Mouse (Mus musculus): ENCODE measurements around the gene Ccdc184. TPM values are rescaled to one million over a fixed set of nuclear protein-coding genes. Genes with fewer than 3 reads are reported as not detected.

Gene Ccdc184
- not detected for total RNA-seq (2023)

GRCm38 (mm10) chr15:98166963-98167644 is at the start of gene Ccdc184:
TSS of gene Ccdc184 (plus strand) at chr15:98167158.

DNA sequence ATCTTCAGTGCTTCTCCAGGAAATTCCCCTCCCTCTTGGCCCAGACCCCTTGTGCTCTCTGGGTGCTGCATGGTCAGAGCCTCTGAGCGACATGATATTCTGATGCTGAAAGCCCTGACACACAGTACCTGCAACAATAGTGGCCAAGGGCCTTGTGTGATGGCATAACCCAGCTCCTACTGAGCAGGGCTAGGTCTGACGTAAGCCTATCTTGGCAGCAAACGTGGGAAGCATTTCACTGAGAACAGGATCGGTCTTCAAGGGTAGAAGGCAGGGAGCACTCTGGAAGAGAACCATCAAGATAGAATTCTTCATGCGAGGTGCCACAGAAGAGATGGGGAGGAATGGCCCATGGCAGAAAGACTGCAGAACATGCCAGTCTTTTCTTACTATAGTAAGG is 1.4 kb upstream of the Ccdc184 start, which contains the start of gene Asb8:
Gene Asb8 (minus strand): TSS at position 101 of the 400 bp plus-strand sequence.

DNA sequence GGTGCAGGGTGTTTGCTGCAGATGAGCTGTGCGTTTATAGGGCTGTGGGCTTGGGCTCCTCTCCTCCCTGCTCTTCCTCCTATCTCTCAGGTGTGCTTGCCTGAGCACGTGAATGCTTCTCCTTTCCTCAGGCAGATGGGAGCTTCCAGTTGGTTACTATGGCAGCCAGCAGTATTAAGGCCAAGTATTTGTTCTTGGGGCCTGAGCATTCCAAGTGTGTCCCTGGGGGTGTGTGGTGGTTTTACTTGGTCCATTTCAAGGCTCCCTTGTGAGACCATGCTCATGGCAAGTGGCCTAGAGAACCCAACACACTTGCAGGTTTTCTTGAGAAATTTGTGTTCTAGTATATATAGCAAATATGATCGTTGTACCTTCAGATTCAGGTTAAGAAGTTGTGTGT is 28.5 kb downstream of the Ccdc184 start, which contains the start of gene Olfr288:
Gene Olfr288 (minus strand): TSS at position 101 of the 400 bp plus-strand sequence.

Other genes with a start within 250 kb of the Ccdc184 start
- 10 to 100 TPM; 21.5 to 23.0 TPM for gene Tmem106c, start 203.0 kb upstream of the Ccdc184 start, total RNA-seq (2023)
- not detected for gene Col2a1, start 162.5 kb upstream of the Ccdc184 start, total RNA-seq (2023)
- gene Pfkm, start 74.6 kb upstream of the Ccdc184 start, total RNA-seq (2023) = 1 to 10 TPM; 4.7 to 5.5 TPM
- gene Senp1, start 73.4 kb upstream of the Ccdc184 start, total RNA-seq (2023) = 10 to 100 TPM; 63.4 to 70.5 TPM
- gene Asb8, start 1.5 kb upstream of the Ccdc184 start, total RNA-seq (2023) = 10 to 100 TPM; 21.2 to 27.4 TPM
- gene Olfr288, start 28.4 kb downstream of the Ccdc184 start, total RNA-seq (2023) = not detected
- gene Gm44579, start 53.8 kb downstream of the Ccdc184 start, total RNA-seq (2023) = not detected
- gene Olfr287, start 53.9 kb downstream of the Ccdc184 start, total RNA-seq (2023) = not detected
- gene Olfr286, start 67.3 kb downstream of the Ccdc184 start, total RNA-seq (2023) = not detected
- gene H1fnt, start 90.1 kb downstream of the Ccdc184 start, total RNA-seq (2023) = not detected
- gene Zfp641, start 129.0 kb downstream of the Ccdc184 start, total RNA-seq (2023) = not detected
- not detected for gene Olfr285, start 150.2 kb downstream of the Ccdc184 start, total RNA-seq (2023)
- gene Olfr284, start 173.8 kb downstream of the Ccdc184 start, total RNA-seq (2023) = not detected
- gene Olfr283, start 213.8 kb downstream of the Ccdc184 start, total RNA-seq (2023) = not detected

All from B cell, adult 67 days (primary cell).